Mouse (Mus musculus) induced T-regulatory cell, adult 2 months (primary cell): ENCODE results near the gene Lars2.
A peak's percentile ranks its signal among the peaks of the same experiment; 100 is the strongest.
"Not testable (repeated sequence)": the region's sequence is repeated elsewhere in the genome, so short reads cannot be mapped to it uniquely, and the experiment has no call there.

ENCODE experiments used
- DNase-seq: peaks from one replicate; pipeline ENCODE4 v3.0.0-alpha.2; 2012; ENCODE audit warnings: low read depth

The Lars2 gene

DNA sequence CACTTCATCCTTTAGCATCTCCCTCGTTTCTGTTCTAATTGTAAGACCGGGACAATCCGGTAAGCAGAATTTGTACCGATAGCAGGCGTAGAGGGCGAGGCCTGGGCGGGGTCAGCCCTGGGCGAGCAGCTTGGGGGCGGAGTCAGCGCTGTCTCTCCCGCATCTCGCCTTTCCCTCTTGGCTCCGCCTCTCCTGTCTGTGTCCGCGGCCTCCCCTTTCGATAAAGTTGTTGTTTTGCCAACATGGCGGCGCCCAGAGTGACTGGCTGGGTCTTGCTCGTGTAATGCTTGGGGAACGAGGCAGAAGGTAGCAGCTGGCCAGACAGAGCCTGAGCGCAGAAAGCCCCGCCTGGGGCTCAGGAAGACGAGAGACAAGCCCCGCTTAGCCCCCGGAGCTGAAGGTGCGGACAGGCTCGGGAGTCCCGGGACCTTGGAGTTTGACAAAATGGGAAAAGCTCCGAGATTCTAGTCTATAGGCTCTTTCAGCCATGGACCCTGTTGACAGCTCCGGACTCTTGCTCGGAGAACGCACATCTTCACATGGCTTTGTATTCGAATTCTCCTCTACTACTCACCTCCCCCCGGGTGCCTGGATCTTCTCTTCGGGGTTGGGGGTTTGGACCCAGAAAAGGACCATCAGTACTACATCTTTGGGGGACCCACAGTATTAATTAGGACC lies at the start of gene Lars2:
Gene Lars2, plus strand, starts transcription at position 220 of the 678 bp plus-strand sequence.
- DNase-seq: peak; percentile 96

DNA sequence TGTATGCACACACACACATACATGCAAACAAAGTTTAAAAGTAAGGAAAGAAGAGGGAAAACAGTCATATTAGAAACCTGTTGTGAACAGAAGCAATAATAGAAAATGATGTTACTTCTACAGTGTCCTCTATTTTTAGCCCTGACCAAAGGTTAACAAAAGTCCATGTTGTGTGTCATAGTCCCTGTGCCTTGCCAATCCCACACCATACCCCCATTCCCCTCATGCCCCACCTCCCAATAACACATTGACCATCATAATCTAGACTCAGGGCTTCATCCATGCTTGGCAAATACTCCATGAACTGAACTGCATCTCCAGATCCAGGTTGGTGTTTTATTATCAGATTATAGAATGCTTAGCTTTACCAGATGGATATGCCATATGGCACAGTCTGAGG lies 40.6 kb upstream of the Lars2 start:
- DNase-seq: no peak

DNA sequence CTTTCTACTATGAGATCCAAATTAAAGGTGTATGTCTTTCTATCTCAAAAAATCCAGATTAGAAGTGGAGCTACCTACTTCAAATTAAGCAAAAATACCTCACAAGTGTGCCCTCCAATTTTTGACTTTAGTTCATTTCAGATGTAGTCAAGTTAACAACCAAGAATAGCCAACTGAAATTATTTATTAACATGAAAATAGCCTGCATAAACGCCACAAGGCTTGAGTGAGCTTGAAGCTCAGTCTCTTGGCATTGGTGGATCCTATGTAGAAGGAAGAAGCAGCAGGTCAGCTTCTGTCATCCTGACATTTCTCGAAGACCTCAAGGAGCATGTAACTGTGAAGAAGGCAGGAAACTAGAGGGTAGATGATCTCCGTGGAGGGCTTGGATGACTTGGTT lies 38.4 kb upstream of the Lars2 start:
- no peak for DNase-seq

DNA sequence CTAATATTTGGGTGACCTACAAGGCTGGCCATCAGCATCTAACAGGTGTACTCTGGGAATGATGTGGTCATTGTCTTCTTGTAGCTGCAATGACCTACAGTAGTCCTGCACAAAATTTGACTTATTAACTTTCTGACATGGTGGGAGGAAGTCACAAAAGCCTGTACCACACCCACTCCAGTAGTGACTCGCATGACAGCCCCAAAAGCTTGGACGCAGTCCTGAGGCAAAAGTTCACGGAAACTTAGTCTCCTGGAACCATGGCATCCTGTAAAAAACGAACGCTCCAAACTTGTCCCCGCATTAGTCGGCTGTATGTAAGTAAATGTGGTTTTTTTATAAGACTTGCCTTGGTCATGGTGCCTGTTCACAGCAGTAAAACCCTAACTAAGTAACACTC lies 36.9 kb upstream of the Lars2 start:
- no peak for DNase-seq

DNA sequence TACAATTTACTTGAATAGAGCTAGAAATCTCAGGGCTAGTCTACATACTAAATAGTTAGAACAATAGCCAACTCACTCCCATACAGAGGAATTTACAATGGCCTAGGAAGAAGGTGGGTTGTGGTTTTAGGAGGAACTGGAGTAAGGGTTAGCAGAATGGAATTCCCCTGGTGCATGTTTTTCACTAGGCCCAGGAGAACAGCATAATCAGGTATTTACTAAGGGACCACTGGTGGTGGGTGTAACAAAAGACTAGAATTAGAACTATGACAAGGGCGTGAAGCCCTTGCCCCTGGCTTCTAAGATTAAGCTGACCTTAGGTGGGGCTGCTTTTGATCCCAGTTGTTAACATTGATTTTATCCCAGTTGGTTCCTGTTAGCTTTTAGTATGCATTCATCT lies 36.5 kb upstream of the Lars2 start:
- not testable (repeated sequence) for DNase-seq

DNA sequence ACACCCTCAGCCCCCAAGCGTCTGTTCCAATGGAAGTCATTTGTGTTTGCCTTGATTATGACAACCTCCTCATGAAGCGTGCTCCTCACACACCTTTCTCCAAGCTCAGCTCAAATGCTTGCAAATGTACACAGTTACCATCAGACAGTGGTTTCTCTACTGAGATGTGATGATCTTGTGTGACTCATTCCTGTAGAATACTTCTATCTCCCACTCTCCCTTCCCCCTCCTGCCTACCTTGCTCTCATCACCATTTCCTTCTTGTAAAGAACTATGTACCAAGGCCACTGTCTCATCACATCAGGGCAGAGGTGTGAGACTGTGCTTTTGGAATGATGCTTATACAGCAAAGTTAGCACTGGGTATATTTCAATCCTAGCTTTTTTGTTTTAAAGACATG lies 33.2 kb upstream of the Lars2 start:
- DNase-seq: peak; percentile 50

DNA sequence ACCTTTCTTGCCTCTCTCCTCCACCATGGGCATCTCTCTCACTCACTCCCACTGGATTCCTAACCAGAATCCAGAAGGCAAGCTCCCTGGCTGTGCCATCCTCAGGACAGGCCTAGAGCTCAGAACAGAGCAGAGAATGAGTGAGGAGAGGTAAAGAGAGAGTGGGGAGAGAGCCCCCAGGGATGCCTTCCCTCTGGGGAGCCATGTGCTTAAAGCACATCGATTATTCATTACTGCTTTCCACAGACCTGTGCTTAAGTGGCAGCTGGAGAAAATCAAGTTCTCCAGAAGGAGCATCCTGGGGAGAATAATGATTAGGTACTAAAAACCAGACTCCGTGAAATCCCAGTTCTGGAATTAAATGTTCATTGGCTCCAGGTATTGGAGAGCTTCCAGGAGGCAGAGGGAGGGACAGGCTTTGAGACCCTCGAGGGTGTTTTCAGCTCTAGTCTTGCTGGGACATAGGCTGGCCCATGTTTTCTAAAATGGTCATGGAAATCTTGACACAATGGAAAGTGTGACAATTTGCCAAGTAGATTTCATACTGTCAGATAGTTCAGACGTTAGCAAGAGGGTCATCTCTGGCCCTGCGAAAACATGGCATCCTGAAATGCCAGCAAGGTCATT lies 31.6 kb upstream of the Lars2 start:
- peak; percentile 17 for DNase-seq

DNA sequence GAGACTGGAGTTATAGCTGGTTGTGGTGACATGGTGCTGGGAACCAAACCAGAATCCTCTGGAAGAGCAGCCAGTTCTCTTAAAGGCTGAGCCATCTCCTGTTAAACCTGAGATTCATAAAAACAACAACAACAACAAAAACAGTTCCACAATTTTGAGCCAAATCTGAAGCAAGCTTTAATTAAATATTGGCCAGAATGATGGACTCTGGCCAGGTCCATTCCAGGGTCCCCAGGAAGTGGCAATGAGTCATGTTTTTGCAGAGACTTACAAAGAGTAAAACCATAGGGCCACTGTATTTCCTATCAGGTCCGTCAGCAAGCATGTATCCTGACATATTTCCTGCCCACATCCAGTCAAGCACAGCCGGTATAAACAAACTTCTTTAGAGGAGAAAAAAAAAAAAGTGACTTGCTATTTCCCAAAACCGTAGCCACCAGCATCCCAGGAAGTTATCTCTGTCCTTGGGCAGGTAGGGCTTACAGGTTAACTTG lies 27.0 kb upstream of the Lars2 start:
- no peak for DNase-seq

DNA sequence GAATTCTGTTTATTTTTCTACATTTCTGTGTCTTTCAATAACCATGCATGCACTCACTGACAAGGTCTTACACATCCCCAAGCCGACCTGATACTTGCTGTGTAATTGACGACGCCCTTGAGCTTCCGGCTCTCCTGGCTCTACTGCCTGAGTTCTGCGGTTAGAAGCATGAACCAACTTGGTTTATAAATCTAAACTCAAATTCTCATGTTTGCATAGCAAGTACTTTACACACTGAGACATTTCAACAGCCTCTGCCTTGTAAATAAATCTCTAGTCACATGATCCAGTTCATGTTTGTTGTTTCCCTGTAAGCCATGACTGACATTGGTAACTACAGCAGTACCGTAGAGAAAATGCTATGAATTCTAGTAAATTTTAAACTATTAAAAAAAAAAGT lies 25.5 kb upstream of the Lars2 start:
- no peak for DNase-seq

DNA sequence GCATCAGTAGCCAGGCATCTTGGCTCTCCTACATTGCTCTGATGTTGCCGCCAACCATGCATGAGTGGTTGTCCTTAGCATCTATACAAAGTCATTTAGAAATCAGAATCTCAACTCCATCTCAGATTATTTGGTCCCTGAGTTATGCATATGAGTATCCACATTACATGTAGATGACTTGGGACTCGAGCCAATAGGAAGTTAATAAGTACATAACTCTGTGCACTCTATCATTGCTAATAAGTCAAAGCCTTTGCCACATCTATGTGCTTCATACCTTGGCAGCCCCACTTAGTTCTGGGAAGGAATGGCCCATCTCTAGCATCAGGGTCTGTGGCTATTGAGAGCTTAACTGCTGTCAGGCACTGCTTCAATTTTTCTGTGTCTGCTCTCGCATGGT lies 23.7 kb upstream of the Lars2 start:
- DNase-seq: no peak

DNA sequence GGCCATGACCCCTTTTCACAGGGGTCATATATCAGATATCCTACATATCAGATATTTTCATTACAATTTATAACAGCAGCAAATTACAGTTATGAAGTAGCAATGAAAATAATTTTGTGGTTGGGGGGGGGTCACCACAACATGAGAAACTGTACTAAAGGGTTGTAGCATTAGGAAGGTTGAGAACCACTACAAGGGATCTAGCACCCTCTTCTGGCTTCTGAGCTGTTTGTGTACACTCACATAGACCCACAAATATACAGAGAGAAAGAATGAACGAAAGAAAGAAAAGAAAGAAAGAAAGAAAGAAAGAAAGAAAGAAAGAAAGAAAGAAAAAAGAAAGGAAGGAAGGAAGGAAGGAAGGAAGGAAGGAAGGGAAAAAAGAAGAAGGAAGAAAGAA lies 17.4 kb upstream of the Lars2 start:
- peak; percentile 26 for DNase-seq

DNA sequence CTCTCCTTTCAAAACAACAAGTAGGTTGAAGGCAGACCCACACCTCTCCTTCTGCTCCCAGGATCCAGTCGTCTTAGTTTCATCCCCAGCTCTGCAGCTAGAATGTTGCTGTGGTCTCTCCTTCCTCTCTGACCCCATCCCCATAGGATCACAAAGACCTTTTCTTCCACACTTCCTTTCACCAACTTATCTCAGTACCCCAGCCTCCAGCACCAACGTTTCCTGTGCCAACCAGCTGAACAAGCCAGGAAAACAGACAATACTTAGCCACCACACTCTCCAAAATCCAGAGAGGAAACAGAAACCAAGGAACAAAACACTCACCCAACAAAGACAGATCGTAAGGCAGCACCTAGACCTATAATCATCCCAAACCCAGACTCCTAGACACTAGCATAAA lies 6.7 kb upstream of the Lars2 start:
- DNase-seq: no peak

DNA sequence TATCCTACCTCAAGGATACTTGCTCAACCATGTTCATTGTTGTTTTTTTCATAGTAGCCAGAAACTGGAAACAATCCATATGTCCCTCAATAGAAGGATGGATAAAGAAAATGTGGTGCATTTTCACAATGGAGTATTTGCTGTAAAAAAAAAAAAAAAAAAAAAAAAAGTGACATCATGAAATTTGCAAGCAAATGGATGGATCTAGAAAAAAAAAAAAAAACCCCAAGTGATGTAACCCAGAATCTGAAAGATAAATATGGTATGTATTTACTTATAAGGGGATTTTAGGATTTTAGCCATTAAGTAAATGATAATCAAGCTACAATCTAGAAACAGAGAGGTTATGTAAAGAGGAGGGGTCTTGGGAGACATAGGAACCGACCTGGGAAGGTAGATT lies 1.4 kb upstream of the Lars2 start:
- no peak for DNase-seq

DNA sequence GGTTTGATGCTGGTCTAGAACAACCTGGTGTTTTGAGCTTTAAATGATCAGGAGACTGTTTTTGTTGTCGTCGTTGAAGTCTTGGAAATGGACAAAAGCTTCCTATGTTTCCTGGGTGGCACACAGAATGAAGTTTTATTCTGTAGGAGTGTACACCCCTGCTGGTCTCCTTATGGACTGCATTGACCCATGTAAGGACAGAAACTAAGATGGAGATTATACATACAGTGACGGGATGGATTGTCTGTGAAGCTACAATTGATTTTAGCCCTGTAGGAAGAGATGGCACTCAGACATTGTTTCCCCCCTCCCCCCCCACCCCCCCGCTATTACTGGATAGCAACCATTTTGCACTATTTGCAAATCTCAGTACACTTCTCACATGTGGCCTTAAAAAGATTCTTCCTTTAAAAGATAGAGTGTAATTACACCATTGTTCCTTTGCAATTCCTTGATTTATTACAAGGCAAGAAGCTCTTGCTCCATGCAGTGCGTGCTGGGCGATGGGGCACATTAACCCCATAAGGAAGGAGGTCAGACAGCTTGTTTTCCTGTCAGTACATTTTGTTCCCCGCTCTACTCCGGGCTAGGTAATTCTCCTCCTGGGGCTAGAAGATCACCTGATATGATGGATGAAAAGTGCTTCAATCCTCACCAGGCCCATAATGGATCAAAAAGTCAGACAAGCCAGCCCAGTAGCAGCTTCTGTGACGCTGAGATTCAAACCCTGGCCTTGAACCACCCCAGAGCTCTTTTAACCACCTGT lies 602 bp upstream of the Lars2 start:
- peak; percentile 29 for DNase-seq

DNA sequence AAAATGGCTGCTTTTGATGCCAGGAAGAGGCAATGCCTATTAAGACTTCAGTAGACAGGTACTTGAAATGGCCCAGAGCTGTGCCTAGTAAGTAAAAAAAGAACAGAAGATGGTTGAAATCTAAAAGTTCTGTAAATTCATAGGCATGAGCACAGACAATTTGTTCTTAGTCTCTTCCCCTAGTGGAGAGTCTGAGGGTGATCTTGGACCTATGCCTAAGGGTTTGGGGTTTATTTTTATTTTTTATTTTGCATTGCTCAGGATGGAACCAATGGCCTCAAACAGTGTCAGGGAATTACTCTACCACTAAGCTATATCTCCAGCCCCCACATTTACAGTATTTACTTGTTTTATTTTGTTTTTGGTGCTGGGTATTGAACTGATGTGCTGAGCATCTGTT lies 909 bp downstream of the Lars2 start:
- DNase-seq: no peak

DNA sequence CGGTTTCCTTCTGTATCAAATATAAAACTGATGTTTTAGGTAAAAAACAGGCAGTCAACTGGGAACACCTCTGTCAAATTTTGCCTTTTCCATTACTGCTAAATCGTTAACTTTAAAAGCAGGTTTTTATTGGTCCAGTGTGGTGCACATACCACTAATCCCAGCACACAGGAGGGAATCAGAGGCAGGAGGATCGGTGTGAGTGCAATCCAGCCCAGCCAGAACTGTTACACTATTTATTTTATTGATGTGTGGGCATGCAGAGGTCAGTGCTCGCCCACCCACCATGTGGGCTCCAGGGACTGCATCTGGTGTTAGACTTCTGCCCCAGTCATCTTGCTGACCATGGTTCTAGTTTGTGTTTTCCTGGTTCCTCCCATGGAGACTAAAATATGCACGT lies 15.7 kb downstream of the Lars2 start:
- no peak for DNase-seq

DNA sequence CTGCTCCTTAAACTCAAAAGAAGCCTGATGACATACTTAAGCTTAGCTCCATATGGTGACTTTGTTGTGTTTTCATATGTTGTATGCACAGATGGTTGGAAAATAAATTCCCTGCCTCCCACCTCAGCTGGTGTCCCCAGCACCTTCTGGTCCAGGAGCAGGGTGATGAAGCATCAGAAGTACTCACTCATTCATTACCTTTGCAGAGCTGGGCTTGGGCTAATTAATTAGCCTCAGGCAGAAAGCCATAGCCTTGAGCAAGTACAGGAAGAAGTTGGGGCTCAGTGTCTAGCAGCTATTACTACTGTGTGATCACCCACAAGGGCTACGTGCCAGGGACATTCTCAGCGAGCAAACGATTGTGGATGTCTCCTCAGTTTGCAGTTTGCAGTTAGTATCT lies 18.0 kb downstream of the Lars2 start:
- no peak for DNase-seq

DNA sequence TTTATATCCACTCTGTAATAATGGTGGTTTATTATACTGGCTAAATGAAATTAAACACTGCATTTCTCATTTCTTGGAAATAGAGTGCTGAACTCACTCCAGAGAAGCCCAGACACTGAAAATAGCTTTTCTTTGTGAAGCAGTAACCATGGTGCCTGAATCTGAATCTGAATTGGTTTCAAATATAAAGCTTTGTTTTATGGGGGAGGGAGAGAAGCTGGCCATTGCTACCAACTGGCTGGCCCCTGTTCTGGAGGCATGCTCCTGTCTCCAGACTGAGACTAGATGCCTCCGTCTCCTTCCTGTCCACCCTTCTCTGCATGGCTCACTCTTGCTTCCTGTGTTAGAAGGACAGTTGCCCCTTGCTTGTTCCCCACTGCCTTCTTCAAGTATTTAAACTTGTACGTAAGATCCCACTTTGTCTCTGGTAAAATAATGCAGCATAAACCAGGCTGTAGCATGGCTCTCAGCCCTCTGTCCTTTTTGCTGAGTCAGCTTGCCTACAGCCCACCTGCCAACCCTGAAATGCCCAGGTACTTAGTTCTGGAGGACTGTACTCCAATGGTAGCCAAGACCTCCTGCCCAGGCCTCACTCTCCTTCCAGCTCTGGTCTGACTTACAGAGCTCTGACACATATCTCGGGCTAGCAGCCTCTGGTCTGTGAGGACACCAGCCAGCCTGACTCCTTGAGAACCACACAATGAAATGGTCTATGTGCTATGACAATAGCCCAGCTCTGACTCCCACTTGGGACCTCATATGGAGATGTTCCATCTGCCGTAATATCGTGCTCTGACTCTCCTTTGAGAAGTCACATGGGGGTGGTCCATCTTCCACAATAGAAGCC lies 18.8 kb downstream of the Lars2 start:
- DNase-seq: no peak

DNA sequence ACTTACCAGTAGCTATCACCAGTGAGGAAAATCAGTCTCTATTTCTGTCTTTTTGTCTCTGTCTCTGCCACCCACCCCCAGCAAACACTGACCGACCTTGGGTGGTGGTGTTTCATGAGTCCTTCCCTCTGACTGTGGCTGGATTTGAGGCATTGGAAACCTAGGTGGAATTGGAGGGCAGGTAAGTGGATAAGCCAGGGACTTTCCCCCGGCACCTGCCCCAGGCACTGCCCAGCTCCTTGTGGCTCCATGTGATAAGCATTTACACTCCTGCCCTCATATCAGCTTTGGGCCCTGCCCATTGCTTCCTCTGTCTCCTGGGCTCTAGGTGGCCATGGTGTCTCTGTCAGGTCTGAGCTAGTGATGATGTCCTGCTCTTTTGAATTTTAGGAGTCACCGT lies 19.6 kb downstream of the Lars2 start:
- no peak for DNase-seq

DNA sequence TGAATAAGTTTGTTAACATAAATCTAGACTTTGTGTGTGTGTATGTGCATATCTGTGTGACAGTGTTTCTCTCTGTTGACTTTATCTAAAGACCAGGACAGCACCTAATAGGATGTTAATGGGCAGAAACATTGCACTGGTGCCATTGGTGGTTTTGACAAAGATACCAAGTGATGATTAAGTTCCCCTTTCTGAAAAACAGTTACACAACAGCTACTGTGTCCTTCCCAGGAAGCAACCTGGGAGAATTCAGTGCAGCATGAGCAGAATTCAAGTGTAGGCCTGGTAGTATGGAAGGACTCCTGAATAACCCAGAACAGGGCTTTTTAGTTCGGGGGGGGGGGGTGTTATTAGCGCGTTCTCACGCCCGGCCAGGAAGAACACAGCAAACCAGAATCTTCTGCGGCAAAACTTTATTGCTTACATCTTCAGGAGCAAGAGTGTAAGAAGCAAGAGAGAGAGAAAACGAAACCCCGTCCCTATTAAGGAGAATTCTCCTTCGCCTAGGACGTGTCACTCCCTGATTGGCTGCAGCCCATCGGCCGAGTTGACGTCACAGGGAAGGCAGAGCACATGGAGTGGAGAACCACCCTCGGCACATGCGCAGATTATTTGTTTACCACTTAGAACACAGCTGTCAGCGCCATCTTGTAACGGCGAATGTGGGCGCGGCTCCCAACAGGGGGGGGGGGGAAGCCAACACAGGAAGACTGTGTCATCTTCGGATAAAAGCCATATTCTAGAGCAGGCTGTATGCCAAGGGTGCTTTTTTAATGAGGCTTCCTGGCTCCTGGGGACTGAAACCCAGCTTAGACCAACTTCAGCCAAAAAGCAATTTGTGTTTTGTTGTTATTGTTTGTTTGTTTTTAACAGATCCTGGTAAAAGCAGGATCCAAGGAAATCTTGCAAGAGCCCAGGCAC lies 21.6 kb downstream of the Lars2 start:
- not testable (repeated sequence) for DNase-seq
